Mouse (Mus musculus): Measurements from ENCODE around the gene Rgr. TPM values are rescaled to one million over a fixed set of nuclear protein-coding genes. Genes with fewer than 3 reads are reported as not detected.

Gene Rgr
- polyA plus RNA-seq, 2 experiments: 0.55 to 0.62 TPM

DNA sequence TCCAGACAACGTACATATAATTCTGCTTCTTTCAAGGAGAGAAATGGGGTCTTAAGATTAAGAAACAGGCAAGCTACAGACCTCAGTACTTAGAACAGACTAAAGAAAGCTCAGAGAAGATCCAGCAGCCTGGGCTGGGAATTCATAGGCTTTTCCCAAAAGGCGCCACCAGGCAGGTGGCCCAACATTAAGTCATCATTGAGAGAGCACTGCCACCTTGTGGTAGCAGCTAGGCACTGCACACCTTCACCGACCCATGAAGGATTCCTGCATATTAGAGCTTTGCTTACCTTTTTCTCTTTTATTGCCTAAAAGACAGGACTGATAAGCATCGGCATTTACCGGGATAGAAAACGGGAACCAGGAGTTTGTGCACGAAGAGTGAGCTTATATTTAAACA, 15.5 kb downstream of the Rgr start:
- Histone ChIP-seq H3K4me1 (ENCODE audit: control insufficient read depth, insufficient read depth, low read length) (no peaks in the 10 kb centered on the region), H3K9ac (ENCODE audit: low read depth, low read length, severe bottlenecking) (no peak overlapping the region), H3K9me3 (ENCODE audit: control insufficient read depth, low read length) (no peaks in the 10 kb centered on the region), H3K36me3 (ENCODE audit: control insufficient read depth, insufficient read depth, low read length) (no peaks in the 10 kb centered on the region), H3K27ac (replicated peaks; ENCODE audit: low read depth, low read length) (no peak overlapping the region), H3K27me3 (ENCODE audit: control insufficient read depth, insufficient read depth, low read length) (no peaks in the 10 kb centered on the region), H3K4me3 (replicated peaks; ENCODE audit: low read length) (no peak overlapping the region), H3K4me2 (replicated peaks; ENCODE audit: low read depth, low read length, severe bottlenecking) (no peak overlapping the region)
- 0 out of 2 replicates have a peak, but pooled peaks have one; percentile 50 for ATAC-seq (ENCODE audit: low FRiP score, low read depth)
- TF ChIP-seq POLR2A (IDR thresholded peaks at IDR 0.05; ENCODE audit: borderline replicate concordance, extremely low read depth, insufficient read depth, insufficient read length): no peak
- 16% methylated on average over 7 of the region's 7 CpGs for WGBS
- DNase-seq (ENCODE audit: low spot score): peak; percentile 82

GRCm38 (mm10) chr14:37032481-37033104, 16.2 kb downstream of the Rgr start:
- no peak overlapping the region for H3K27ac ChIP-seq (replicated peaks; ENCODE audit: low read depth, low read length)
- H3K4me2 ChIP-seq (replicated peaks; ENCODE audit: low read depth, low read length, severe bottlenecking): no peak overlapping the region
- no peak for TF ChIP-seq POLR2A (IDR thresholded peaks at IDR 0.05; ENCODE audit: borderline replicate concordance, extremely low read depth, insufficient read depth, insufficient read length)
- no peaks in the 10 kb centered on the region for H3K4me1 ChIP-seq (ENCODE audit: control insufficient read depth, insufficient read depth, low read length)
- peak; percentile 75 for DNase-seq (ENCODE audit: low spot score)
- no peak overlapping the region for H3K9ac ChIP-seq (ENCODE audit: low read depth, low read length, severe bottlenecking)
- 74% methylated on average over 11 of the region's 11 CpGs for WGBS
- H3K27me3 ChIP-seq (ENCODE audit: control insufficient read depth, insufficient read depth, low read length): no peaks in the 10 kb centered on the region
- H3K36me3 ChIP-seq (ENCODE audit: control insufficient read depth, insufficient read depth, low read length): no peaks in the 10 kb centered on the region
- ATAC-seq (ENCODE audit: low FRiP score, low read depth): peak; percentile 77
- H3K9me3 ChIP-seq (ENCODE audit: control insufficient read depth, low read length): no peaks in the 10 kb centered on the region
- no peak overlapping the region for H3K4me3 ChIP-seq (replicated peaks; ENCODE audit: low read length)

- TF ChIP-seq POLR2A (IDR thresholded peaks at IDR 0.05; ENCODE audit: borderline replicate concordance, extremely low read depth, insufficient read depth, insufficient read length): no peak
- H3K9me3 ChIP-seq (ENCODE audit: control insufficient read depth, low read length): no peaks in the 10 kb centered on the region
- no peaks in the 10 kb centered on the region for H3K36me3 ChIP-seq (ENCODE audit: control insufficient read depth, insufficient read depth, low read length)
- ATAC-seq (ENCODE audit: low FRiP score, low read depth) (no peak), DNase-seq (ENCODE audit: low spot score) (no peak)
- no peak overlapping the region for H3K9ac ChIP-seq (ENCODE audit: low read depth, low read length, severe bottlenecking)
- H3K4me3 ChIP-seq (replicated peaks; ENCODE audit: low read length): no peak overlapping the region
- WGBS: 83% methylated on average over 3 of the region's 3 CpGs
- H3K4me1 ChIP-seq (ENCODE audit: control insufficient read depth, insufficient read depth, low read length): no peaks in the 10 kb centered on the region
- H3K27me3 ChIP-seq (ENCODE audit: control insufficient read depth, insufficient read depth, low read length): no peaks in the 10 kb centered on the region
- no peak overlapping the region for H3K27ac ChIP-seq (replicated peaks; ENCODE audit: low read depth, low read length)
- H3K4me2 ChIP-seq (replicated peaks; ENCODE audit: low read depth, low read length, severe bottlenecking): no peak overlapping the region
Observed at GRCm38 (mm10) chr14:37028555-37028954, 20.2 kb downstream of the Rgr start.

- 91% methylated on average over 3 of the region's 3 CpGs for WGBS
- Histone ChIP-seq H3K9me3 (ENCODE audit: control insufficient read depth, low read length) (no peaks in the 10 kb centered on the region), H3K27me3 (ENCODE audit: control insufficient read depth, insufficient read depth, low read length) (no peaks in the 10 kb centered on the region), H3K4me1 (ENCODE audit: control insufficient read depth, insufficient read depth, low read length) (no peaks in the 10 kb centered on the region), H3K4me2 (replicated peaks; ENCODE audit: low read depth, low read length, severe bottlenecking) (no peak overlapping the region), H3K36me3 (ENCODE audit: control insufficient read depth, insufficient read depth, low read length) (no peaks in the 10 kb centered on the region), H3K4me3 (replicated peaks; ENCODE audit: low read length) (no peak overlapping the region), H3K9ac (ENCODE audit: low read depth, low read length, severe bottlenecking) (no peak overlapping the region), H3K27ac (replicated peaks; ENCODE audit: low read depth, low read length) (no peak overlapping the region)
- TF ChIP-seq POLR2A (IDR thresholded peaks at IDR 0.05; ENCODE audit: borderline replicate concordance, extremely low read depth, insufficient read depth, insufficient read length): no peak
- ATAC-seq (ENCODE audit: low FRiP score, low read depth): no peak
- no peak for DNase-seq (ENCODE audit: low spot score)
Observed at GRCm38 (mm10) chr14:37027951-37028350, 20.8 kb downstream of the Rgr start.

GRCm38 (mm10) chr14:37027248-37027933, 21.4 kb downstream of the Rgr start:
- 77% methylated on average over 4 of the region's 4 CpGs for WGBS
- no peak for TF ChIP-seq POLR2A (IDR thresholded peaks at IDR 0.05; ENCODE audit: borderline replicate concordance, extremely low read depth, insufficient read depth, insufficient read length)
- no peaks in the 10 kb centered on the region for H3K4me1 ChIP-seq (ENCODE audit: control insufficient read depth, insufficient read depth, low read length)
- H3K9me3 ChIP-seq (ENCODE audit: control insufficient read depth, low read length): no peaks in the 10 kb centered on the region
- no peak overlapping the region for H3K27ac ChIP-seq (replicated peaks; ENCODE audit: low read depth, low read length)
- no peak overlapping the region for H3K9ac ChIP-seq (ENCODE audit: low read depth, low read length, severe bottlenecking)
- DNase-seq (ENCODE audit: low spot score) (no peak), ATAC-seq (ENCODE audit: low FRiP score, low read depth) (no peak)
- no peak overlapping the region for H3K4me3 ChIP-seq (replicated peaks; ENCODE audit: low read length)
- no peaks in the 10 kb centered on the region for H3K27me3 ChIP-seq (ENCODE audit: control insufficient read depth, insufficient read depth, low read length)
- no peak overlapping the region for H3K4me2 ChIP-seq (replicated peaks; ENCODE audit: low read depth, low read length, severe bottlenecking)
- no peaks in the 10 kb centered on the region for H3K36me3 ChIP-seq (ENCODE audit: control insufficient read depth, insufficient read depth, low read length)

Measured in limb, embryonic 14.5 days (tissue).